Comparison of ENCODE assay signal across 8 mouse cellular contexts in genomic region chr5:33997829-33998504, GRCm38 (mm10). TPM values are rescaled to one million over a fixed set of nuclear protein-coding genes. Genes with fewer than 3 reads are reported as not detected.
DNase-seq lines count a peak whose midpoint lies in the region; ATAC-seq and TF ChIP-seq lines count a peak whose summit lies in the region.

No protein-coding gene starts in this region.

- TF ChIP-seq CTCF in left cerebral cortex, adult 2 months (IDR thresholded peaks at IDR 0.05): no peak
- no peak for TF ChIP-seq CTCF in midbrain, postnatal 0 days (IDR thresholded peaks at IDR 0.05)

- intact Hi-C loops in left cerebral cortex, adult 2 months (cut with DNase I): loop anchor here (1.0 to 5.0 kb wide), 3 partner anchors 63 to 289 kb away; partner anchors contain the start of genes Cfap99, Mxd4 and Zfyve28
- intact Hi-C loops in left cerebral cortex, postnatal 4 days (cut with DNase I): loop anchor here (10.0 kb wide), 1 partner anchor 167 kb away; the partner anchor contains the start of genes Haus3 and Poln

- 69% methylated on average over 20 of the region's 20 CpGs for WGBS in hindbrain, embryonic 12.5 days
- WGBS in midbrain, postnatal 0 days: 73% methylated on average over 20 of the region's 20 CpGs

- no peaks in the 10 kb centered on the region for H3K9me3 ChIP-seq in hindbrain, embryonic 12.5 days (replicated peaks)
- no peaks in the 10 kb centered on the region for H3K9me3 ChIP-seq in midbrain, postnatal 0 days (ENCODE audit: low read length)

- peaks cover 31% of the 10 kb centered on the region for H3K4me1 ChIP-seq in hindbrain, embryonic 12.5 days
- peaks cover 22% of the 10 kb centered on the region for H3K4me1 ChIP-seq in midbrain, postnatal 0 days (ENCODE audit: insufficient read depth, low read length)

- peak overlapping the region; percentile 92 for H3K4me3 ChIP-seq in left cerebral cortex, adult 2 months
- peak overlapping the region; percentile 77 for H3K4me3 ChIP-seq in hindbrain, embryonic 12.5 days
- H3K4me3 ChIP-seq in midbrain, postnatal 0 days (ENCODE audit: low read depth, low read length): peak overlapping the region; percentile 90

- peaks cover 23% of the 10 kb centered on the region for H3K27me3 ChIP-seq in hindbrain, embryonic 12.5 days
- no peaks in the 10 kb centered on the region for H3K27me3 ChIP-seq in midbrain, postnatal 0 days (ENCODE audit: insufficient read depth, low read length)

- ATAC-seq in hindbrain, embryonic 12.5 days (ENCODE audit: low FRiP score): no peak
- ATAC-seq in midbrain, postnatal 0 days (ENCODE audit: low FRiP score): no peak

- H3K4me2 ChIP-seq in hindbrain, embryonic 12.5 days (replicated peaks): peak overlapping the region; percentile 78
- peak overlapping the region; percentile 82 for H3K4me2 ChIP-seq in midbrain, postnatal 0 days (ENCODE audit: low read depth, low read length, poor library complexity, severe bottlenecking)

- H3K27ac ChIP-seq in left cerebral cortex, adult 2 months: peak overlapping the region; percentile 96
- no peak overlapping the region for H3K27ac ChIP-seq in hindbrain, embryonic 12.5 days
- H3K27ac ChIP-seq in midbrain, postnatal 0 days (ENCODE audit: low read depth, low read length): peak overlapping the region; percentile 96; the same call in 1 of the 2 replicates

- H3K36me3 ChIP-seq in hindbrain, embryonic 12.5 days: peaks cover 17% of the 10 kb centered on the region
- peaks cover 23% of the 10 kb centered on the region for H3K36me3 ChIP-seq in midbrain, postnatal 0 days (ENCODE audit: insufficient read depth, low read length)

- DNase-seq in left cerebral cortex, adult 2 months (ENCODE audit: extremely low spot score in 1 of 2, low spot score in 2 of 2): no peak
- no peak for DNase-seq in left cerebral cortex, postnatal 4 days
- peak; percentile 27 to 30 for DNase-seq in cerebellum, postnatal 10 days
- DNase-seq in midbrain, postnatal 0 days (ENCODE audit: low spot score): no peak
- DNase-seq in adipocyte (ENCODE audit: low spot score): no peak
- DNase-seq in embryo, embryonic 10.5 days (ENCODE audit: low spot score): no peak
- DNase-seq in embryo, embryonic 10 days (ENCODE audit: low spot score): no peak

- peak overlapping the region; percentile 83 for H3K9ac ChIP-seq in hindbrain, embryonic 12.5 days
- H3K9ac ChIP-seq in midbrain, postnatal 0 days (replicated peaks; ENCODE audit: low read length, poor library complexity, severe bottlenecking): peak overlapping the region; percentile 93

RNA-seq across cellular contexts. Expression of gene Nat8l, which starts 2.2 kb away (rescaled TPM):
- total RNA-seq in left cerebral cortex, adult 2 months (2021): 100 to 1,000 TPM; 215 to 217 TPM
- total RNA-seq in left cerebral cortex, postnatal 4 days (2021): 10 to 100 TPM; 40.4 to 41.3 TPM
- 2.8 and 3.1 TPM in 2 replicates for polyA plus RNA-seq in hindbrain, embryonic 12.5 days (2016; fragmentation: Nextera tagmentation; extraction: Ambion mirVana)
- 42.9 and 46.6 TPM in 2 replicates for total RNA-seq in midbrain, postnatal 0 days (2014; rRNA removed)
- polyA plus RNA-seq in midbrain, postnatal 0 days (2015; fragmentation: Nextera tagmentation; extraction: Ambion mirVana): 5.3 and 6.1 TPM in 2 replicates

RNA-seq across cellular contexts. Expression of gene Gm1673, which starts 14.7 kb away (rescaled TPM):
- total RNA-seq in left cerebral cortex, adult 2 months (2021): 10 to 100 TPM; 77.4 to 86.2 TPM
- 100 to 1,000 TPM; 238 to 239 TPM for total RNA-seq in left cerebral cortex, postnatal 4 days (2021)
- 377 and 404 TPM in 2 replicates for polyA plus RNA-seq in hindbrain, embryonic 12.5 days (2016; fragmentation: Nextera tagmentation; extraction: Ambion mirVana)
- 635 and 874 TPM in 2 replicates for total RNA-seq in midbrain, postnatal 0 days (2014; rRNA removed)
- 837 and 845 TPM in 2 replicates for polyA plus RNA-seq in midbrain, postnatal 0 days (2015; fragmentation: Nextera tagmentation; extraction: Ambion mirVana)

Comparison
In these comparisons a context has a peak if more than half of its experiments do, and no peak if none do; other contexts are left out.
1. DNase-seq: peak in cerebellum, postnatal 10 days (2 of 2); none in left cerebral cortex, adult 2 months (0 of 2), left cerebral cortex, postnatal 4 days (single experiment), midbrain, postnatal 0 days (single experiment), adipocyte (single experiment), embryo, embryonic 10.5 days (single experiment) and embryo, embryonic 10 days (single experiment).
2. Peak in every context shown above with its lines, with median percentiles within 50 percentile points of each other: H3K4me3 ChIP-seq.